Mouse (Mus musculus) left cerebral cortex, adult 18-20 months (tissue): ENCODE data around the gene Selenof. TPM values are rescaled to one million over a fixed set of nuclear protein-coding genes. Genes with fewer than 3 reads are reported as not detected.
A peak's percentile ranks its signal among the peaks of the same experiment; 100 is the strongest.

Source experiments
- DNase-seq, 2 experiments: peaks; one replicate each; pipeline ENCODE4 v3.0.0; 2021 to 2022; ENCODE audit warnings: low spot score in 2 of 2, mixed read lengths in 1 of 2
- long read RNA-seq, 2 experiments: library from polyadenylated mRNA; stranded (forward); transcript quantifications; one replicate each; pipeline ENCODE4 v2.0.0; 2021
- total RNA-seq, 2 experiments: library from RNA; stranded (reverse); gene quantifications; 2 replicates each; pipeline ENCODE4 v1.2.3; 2021

Selenof gene
- total RNA-seq: 100 to 1,000 TPM; 212 TPM
- long read RNA-seq, experiment 1, transcript Selenof-201 (5 exons, 1,514 nt): major isoform, 144 of 151 reads
- long read RNA-seq, experiment 1, partial matches to known transcripts: 5 of 151 reads
- long read RNA-seq, experiment 1, other reads (novel, unspliced or antisense): 2 of 151 reads
- long read RNA-seq, experiment 2, transcript Selenof-201 (5 exons, 1,514 nt): major isoform, 87 of 90 reads
- long read RNA-seq, experiment 2, partial matches to known transcripts: 3 of 90 reads
- long read RNA-seq, experiment 2, other reads (novel, unspliced or antisense): 0 of 90 reads

- peak; percentile 96 for DNase-seq
Observed at GRCm38 (mm10) chr3:144570047-144570815, at the start of gene Selenof, which contains the start of gene Hs2st1. Selenof (plus strand) TSS chr3:144570304. Hs2st1 (minus strand) TSS chr3:144570181.

GRCm38 (mm10) chr3:144527918-144528317, 42.2 kb upstream of the Selenof start:
- no peak for DNase-seq

- no peak for DNase-seq
Observed at GRCm38 (mm10) chr3:144531023-144531422, 39.1 kb upstream of the Selenof start.

- DNase-seq: no peak
Observed at GRCm38 (mm10) chr3:144535056-144535455, 35.0 kb upstream of the Selenof start.

GRCm38 (mm10) chr3:144537078-144537855, 32.8 kb upstream of the Selenof start:
- DNase-seq: peak in 1 of 2 experiments; percentile 45

- DNase-seq: no peak
Observed at GRCm38 (mm10) chr3:144539051-144539450, 31.1 kb upstream of the Selenof start.

- DNase-seq: no peak
Observed at GRCm38 (mm10) chr3:144540805-144541204, 29.3 kb upstream of the Selenof start.

GRCm38 (mm10) chr3:144541906-144542438, 28.1 kb upstream of the Selenof start:
- DNase-seq: no peak

GRCm38 (mm10) chr3:144545152-144545551, 25.0 kb upstream of the Selenof start:
- DNase-seq: no peak

GRCm38 (mm10) chr3:144545832-144546231, 24.3 kb upstream of the Selenof start:
- DNase-seq: no peak

- no peak for DNase-seq
Observed at GRCm38 (mm10) chr3:144546490-144546889, 23.6 kb upstream of the Selenof start.

GRCm38 (mm10) chr3:144548186-144548845, 21.8 kb upstream of the Selenof start:
- no peak for DNase-seq

- no peak for DNase-seq
Observed at GRCm38 (mm10) chr3:144550036-144550435, 20.1 kb upstream of the Selenof start.

GRCm38 (mm10) chr3:144550659-144551058, 19.4 kb upstream of the Selenof start:
- DNase-seq: no peak

- DNase-seq: no peak
Observed at GRCm38 (mm10) chr3:144551416-144551815, 18.7 kb upstream of the Selenof start.

GRCm38 (mm10) chr3:144553942-144554341, 16.2 kb upstream of the Selenof start:
- DNase-seq: no peak

- DNase-seq: no peak
Observed at GRCm38 (mm10) chr3:144554503-144554902, 15.6 kb upstream of the Selenof start.

GRCm38 (mm10) chr3:144555144-144555543, 15.0 kb upstream of the Selenof start:
- no peak for DNase-seq

GRCm38 (mm10) chr3:144556625-144557324, 13.3 kb upstream of the Selenof start:
- DNase-seq: no peak

GRCm38 (mm10) chr3:144558274-144558673, 11.8 kb upstream of the Selenof start:
- DNase-seq: no peak
